Comparison of ENCODE assay signal across 28 mouse cellular contexts in genomic region chr1:82384106-82384505, GRCm38 (mm10).
DNase-seq lines count a peak whose midpoint lies in the region; ATAC-seq and TF ChIP-seq lines count a peak whose summit lies in the region.
"Had no signal": no experiment of that assay in that cellular context is flagged by ENCODE, and none has a peak within 500 bp of the region (broad histone marks: within the 10 kb centered on the region; RNA-seq: fewer than 3 reads in every experiment).

No protein-coding gene starts in this region.

- H3K27ac ChIP-seq in forebrain, embryonic 15.5 days (replicated peaks), result peak overlapping the region; percentile 67
- no peak overlapping the region for H3K27ac ChIP-seq in forebrain, postnatal 0 days (ENCODE audit: low read depth, low read length)
- H3K27ac ChIP-seq in liver, embryonic 11.5 days (ENCODE audit: low read depth, low read length), result no peak overlapping the region
- no peak overlapping the region for H3K27ac ChIP-seq in liver, embryonic 12.5 days
- H3K27ac ChIP-seq in limb, embryonic 10.5 days, result no peak overlapping the region
- H3K27ac ChIP-seq in neural tube, embryonic 13.5 days (replicated peaks), result 0 out of 2 replicates have a peak overlapping the region, but pooled peaks have one; percentile 3
- H3K27ac ChIP-seq: gastrocnemius, adult 2 months; heart, adult 2 months; heart, embryonic 13.5 days; hindbrain, embryonic 14.5 days; hindbrain, postnatal 0 days had no signal

- H3K9ac ChIP-seq in forebrain, embryonic 15.5 days (replicated peaks), result no peak overlapping the region
- H3K9ac ChIP-seq in forebrain, postnatal 0 days, result no peak overlapping the region
- H3K9ac ChIP-seq in liver, embryonic 11.5 days (ENCODE audit: low read depth, low read length), result no peak overlapping the region
- H3K9ac ChIP-seq in liver, embryonic 12.5 days, result no peak overlapping the region
- no peak overlapping the region for H3K9ac ChIP-seq in neural tube, embryonic 13.5 days
- H3K9ac ChIP-seq: embryonic facial prominence, embryonic 13.5 days; forebrain, embryonic 12.5 days; heart, embryonic 13.5 days; hindbrain, embryonic 14.5 days had no signal

- H3K4me1 ChIP-seq in forebrain, embryonic 15.5 days, result peaks cover 34% of the 10 kb centered on the region
- no peaks in the 10 kb centered on the region for H3K4me1 ChIP-seq in forebrain, postnatal 0 days (ENCODE audit: insufficient read depth)
- peaks cover 4% of the 10 kb centered on the region; the same call in 1 of the 2 replicates for H3K4me1 ChIP-seq in liver, embryonic 11.5 days (replicated peaks; ENCODE audit: control insufficient read depth, insufficient read depth, low read length)
- peaks cover 19% of the 10 kb centered on the region for H3K4me1 ChIP-seq in liver, embryonic 12.5 days
- H3K4me1 ChIP-seq in limb, embryonic 10.5 days, result peaks cover 10% of the 10 kb centered on the region
- H3K4me1 ChIP-seq in neural tube, embryonic 13.5 days (replicated peaks), result peaks cover 35% of the 10 kb centered on the region

- no peaks in the 10 kb centered on the region for H3K36me3 ChIP-seq in forebrain, embryonic 15.5 days
- H3K36me3 ChIP-seq in forebrain, postnatal 0 days (ENCODE audit: insufficient read depth), result no peaks in the 10 kb centered on the region
- H3K36me3 ChIP-seq in liver, embryonic 11.5 days (ENCODE audit: control insufficient read depth, insufficient read depth, low read length), result peaks cover 3% of the 10 kb centered on the region; the same call in 1 of the 2 replicates
- H3K36me3 ChIP-seq in liver, embryonic 12.5 days, result peaks cover 27% of the 10 kb centered on the region
- no peaks in the 10 kb centered on the region for H3K36me3 ChIP-seq in limb, embryonic 10.5 days
- H3K36me3 ChIP-seq in neural tube, embryonic 13.5 days, result no peaks in the 10 kb centered on the region
- H3K36me3 ChIP-seq: embryonic facial prominence, embryonic 10.5 days; embryonic facial prominence, embryonic 13.5 days; forebrain, embryonic 12.5 days; heart, embryonic 10.5 days had no signal

- DNase-seq in forebrain, postnatal 0 days, result no peak
- DNase-seq in liver, embryonic 11.5 days (ENCODE audit: low spot score), result peak; percentile 24
- DNase-seq in limb, embryonic 10.5 days (ENCODE audit: low spot score), result peak; percentile 12
- DNase-seq: adrenal gland, adult 2 months; adrenal gland, postnatal 14 days; cerebellum, adult 11 months; cerebellum, adult 9-10 months; cerebellum, postnatal 36 days; embryo, embryonic 11 days; gastrocnemius, adult 2 months; gastrocnemius, postnatal 36 days; heart, adult 2 months; heart, postnatal 14 days; heart, postnatal 4 days had no signal

- no peak for ATAC-seq in forebrain, embryonic 15.5 days (replicated peaks)
- no peak for ATAC-seq in forebrain, postnatal 0 days
- ATAC-seq in liver, embryonic 11.5 days (replicated peaks; ENCODE audit: low FRiP score), result no peak
- no peak for ATAC-seq in liver, embryonic 12.5 days
- ATAC-seq in neural tube, embryonic 13.5 days (ENCODE audit: low read depth), result no peak
- ATAC-seq: CD4-positive, CD25-positive, alpha-beta regulatory T cell, adult 4 months; forebrain, embryonic 16.5 days; inflammation-experienced regulatory T-cells, adult 6 months had no signal

- H3K9me3 ChIP-seq in forebrain, embryonic 15.5 days, result no peaks in the 10 kb centered on the region
- no peaks in the 10 kb centered on the region for H3K9me3 ChIP-seq in forebrain, postnatal 0 days (ENCODE audit: low read length)
- no peaks in the 10 kb centered on the region for H3K9me3 ChIP-seq in liver, embryonic 11.5 days (ENCODE audit: control insufficient read depth, low read length)
- no peaks in the 10 kb centered on the region for H3K9me3 ChIP-seq in liver, embryonic 12.5 days (replicated peaks)
- no peaks in the 10 kb centered on the region for H3K9me3 ChIP-seq in limb, embryonic 10.5 days (replicated peaks)
- no peaks in the 10 kb centered on the region for H3K9me3 ChIP-seq in neural tube, embryonic 13.5 days
- H3K9me3 ChIP-seq: embryonic facial prominence, embryonic 10.5 days; embryonic facial prominence, embryonic 13.5 days; forebrain, embryonic 12.5 days; heart, embryonic 10.5 days; heart, embryonic 13.5 days had no signal

- WGBS in forebrain, embryonic 15.5 days, result 73% methylated on average over 2 of the region's 2 CpGs
- 60% methylated on average over 2 of the region's 2 CpGs for WGBS in forebrain, postnatal 0 days
- 96% methylated on average over 2 of the region's 2 CpGs for WGBS in liver, embryonic 11.5 days
- 90% methylated on average over 2 of the region's 2 CpGs for WGBS in liver, embryonic 12.5 days (ENCODE audit: insufficient replicate concordance)
- WGBS in limb, embryonic 10.5 days, result 87% methylated on average over 2 of the region's 2 CpGs
- 64% methylated on average over 2 of the region's 2 CpGs for WGBS in neural tube, embryonic 13.5 days

- no peaks in the 10 kb centered on the region for H3K27me3 ChIP-seq in forebrain, embryonic 15.5 days
- H3K27me3 ChIP-seq in forebrain, postnatal 0 days (ENCODE audit: insufficient read depth, low read length), result no peaks in the 10 kb centered on the region
- no peaks in the 10 kb centered on the region for H3K27me3 ChIP-seq in liver, embryonic 11.5 days (replicated peaks; ENCODE audit: control insufficient read depth, insufficient read depth, low read length)
- H3K27me3 ChIP-seq in liver, embryonic 12.5 days (replicated peaks), result no peaks in the 10 kb centered on the region
- no peaks in the 10 kb centered on the region for H3K27me3 ChIP-seq in limb, embryonic 10.5 days (ENCODE audit: low read depth, poor library complexity, severe bottlenecking)
- H3K27me3 ChIP-seq in neural tube, embryonic 13.5 days, result no peaks in the 10 kb centered on the region
- H3K27me3 ChIP-seq: embryonic facial prominence, embryonic 13.5 days; forebrain, embryonic 12.5 days; heart, embryonic 13.5 days had no signal

- no peak overlapping the region for H3K4me2 ChIP-seq in forebrain, embryonic 15.5 days (replicated peaks)
- no peak overlapping the region for H3K4me2 ChIP-seq in forebrain, postnatal 0 days (ENCODE audit: low read depth)
- H3K4me2 ChIP-seq in liver, embryonic 11.5 days, result no peak overlapping the region
- no peak overlapping the region for H3K4me2 ChIP-seq in liver, embryonic 12.5 days
- no peak overlapping the region for H3K4me2 ChIP-seq in neural tube, embryonic 13.5 days
- H3K4me2 ChIP-seq: embryonic facial prominence, embryonic 13.5 days; forebrain, embryonic 12.5 days; heart, embryonic 13.5 days; hindbrain, embryonic 14.5 days had no signal

- H3K4me3 ChIP-seq in forebrain, embryonic 15.5 days, result no peak overlapping the region
- no peak overlapping the region for H3K4me3 ChIP-seq in forebrain, postnatal 0 days (ENCODE audit: low read depth, low read length)
- H3K4me3 ChIP-seq in liver, embryonic 11.5 days (ENCODE audit: low read depth, low read length), result no peak overlapping the region
- H3K4me3 ChIP-seq in liver, embryonic 12.5 days, result no peak overlapping the region
- no peak overlapping the region for H3K4me3 ChIP-seq in limb, embryonic 10.5 days
- H3K4me3 ChIP-seq in neural tube, embryonic 13.5 days, result no peak overlapping the region
- H3K4me3 ChIP-seq: embryonic facial prominence, embryonic 10.5 days; embryonic facial prominence, embryonic 13.5 days; erythroblast, embryonic 14.5 days; forebrain, embryonic 12.5 days; gastrocnemius, adult 2 months; heart, adult 2 months; heart, embryonic 10.5 days; heart, embryonic 13.5 days had no signal

- no peak for TF ChIP-seq CTCF in forebrain, postnatal 0 days (IDR thresholded peaks at IDR 0.05; ENCODE audit: low read depth)

Comparison
In these comparisons a context has a peak if more than half of its experiments do, and no peak if none do; other contexts are left out.
1. H3K27ac ChIP-seq: peak in forebrain, embryonic 15.5 days (single experiment) and neural tube, embryonic 13.5 days (single experiment); none in forebrain, postnatal 0 days (single experiment), liver, embryonic 11.5 days (single experiment), liver, embryonic 12.5 days (single experiment) and limb, embryonic 10.5 days (single experiment).